Mouse (Mus musculus) midbrain, embryonic 16.5 days (tissue): ENCODE measurements at regions not wholly inside any gene's neighbourhood (a gene's known extent, or its start where the extent isn't known, plus 50 kb on each side); places are given as distances from the start of the nearest gene placed in this dataset.

ENCODE experiments used
- ATAC-seq: fragments of 200-750 bp; cut with Nextera tagmentation; 2 replicates; pipeline ENCODE4 v1.8.0; 2017; ENCODE audit warnings: moderate TSS enrichment
- H3K27ac ChIP-seq: fragments of 300-500 bp; sonication (generic); 2 replicates; pipeline ENCODE4 v1.5.1; 2014; ENCODE audit warnings: mild to moderate bottlenecking, low read length, mixed read lengths
- H3K27me3 ChIP-seq: fragments of 300-500 bp; sonication (generic); 2 replicates; pipeline ENCODE4 v1.6.1; 2014; ENCODE audit warnings: low read depth, low read length, mixed read lengths; ENCODE audit not compliant: control insufficient read depth, insufficient read depth
- H3K36me3 ChIP-seq: fragments of 300-500 bp; sonication (generic); 2 replicates; pipeline ENCODE4 v1.6.1; 2014; ENCODE audit warnings: mild to moderate bottlenecking, low read length, moderate library complexity, mixed read lengths; ENCODE audit not compliant: control insufficient read depth, insufficient read depth
- H3K4me1 ChIP-seq: fragments of 300-500 bp; sonication (generic); 2 replicates; pipeline ENCODE4 v1.6.1; 2014; ENCODE audit warnings: mild to moderate bottlenecking, low read length, mixed read lengths; ENCODE audit not compliant: control insufficient read depth, insufficient read depth
- H3K4me2 ChIP-seq: fragments of 300-500 bp; sonication (generic); 2 replicates; pipeline ENCODE4 v1.6.1; 2014; ENCODE audit warnings: mild to moderate bottlenecking, low read length, mixed read lengths
- H3K4me3 ChIP-seq: fragments of 300-500 bp; sonication (generic); 2 replicates; pipeline ENCODE4 v1.5.1; 2014; ENCODE audit warnings: low read depth, mild to moderate bottlenecking, low read length, moderate library complexity, mixed read lengths
- H3K9ac ChIP-seq: fragments of 300-500 bp; sonication (generic); 2 replicates; pipeline ENCODE4 v1.6.1; 2014; ENCODE audit warnings: low read depth, low read length, mixed read lengths
- H3K9me3 ChIP-seq: fragments of 300-500 bp; sonication (generic); replicated peaks from 2 replicates; pipeline ENCODE4 v1.6.1; 2014; ENCODE audit warnings: mild to moderate bottlenecking, low read length, mixed read lengths; ENCODE audit not compliant: control insufficient read depth, poor library complexity, severe bottlenecking
- WGBS: fragments of 180-500 bp; shearing (Covaris S2); extraction: QIAGEN DNeasy Blood & Tissue Kit; methylation state at CpG from one replicate; pipeline ENCODE4 v1.1.7; 2014; 5-methylcytosine and 5-hydroxymethylcytosine counted together

DNA sequence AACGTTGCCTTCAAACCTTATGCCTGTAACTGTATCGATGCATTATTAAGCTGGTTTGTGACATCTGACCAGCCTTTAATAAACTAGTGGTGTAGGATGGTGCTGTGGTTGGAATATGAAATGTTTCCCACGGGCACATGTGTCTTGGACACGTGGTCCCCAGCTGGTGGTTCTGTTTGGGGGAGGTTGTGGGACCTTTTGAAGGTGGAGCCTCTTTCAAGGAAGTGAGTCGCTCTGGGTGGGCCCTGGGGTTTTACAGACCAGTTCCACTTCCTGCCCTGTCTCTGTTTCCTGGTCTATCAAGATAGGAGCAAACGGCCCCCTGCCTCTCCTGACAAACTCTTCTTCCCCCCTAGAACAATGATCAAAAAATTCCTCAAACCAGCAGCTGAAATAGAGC lies 232.1 kb downstream of the Gadd45g start:
- no peak overlapping the region for H3K4me3 ChIP-seq
- no peaks in the 10 kb centered on the region for H3K27me3 ChIP-seq
- no peaks in the 10 kb centered on the region for H3K9me3 ChIP-seq
- 82% methylated on average over 6 of the region's 6 CpGs for WGBS
- H3K4me1 ChIP-seq: no peaks in the 10 kb centered on the region
- H3K27ac ChIP-seq: no peak overlapping the region
- no peak overlapping the region for H3K9ac ChIP-seq
- no peak overlapping the region for H3K4me2 ChIP-seq
- ATAC-seq: no peak
- H3K36me3 ChIP-seq: no peaks in the 10 kb centered on the region

DNA sequence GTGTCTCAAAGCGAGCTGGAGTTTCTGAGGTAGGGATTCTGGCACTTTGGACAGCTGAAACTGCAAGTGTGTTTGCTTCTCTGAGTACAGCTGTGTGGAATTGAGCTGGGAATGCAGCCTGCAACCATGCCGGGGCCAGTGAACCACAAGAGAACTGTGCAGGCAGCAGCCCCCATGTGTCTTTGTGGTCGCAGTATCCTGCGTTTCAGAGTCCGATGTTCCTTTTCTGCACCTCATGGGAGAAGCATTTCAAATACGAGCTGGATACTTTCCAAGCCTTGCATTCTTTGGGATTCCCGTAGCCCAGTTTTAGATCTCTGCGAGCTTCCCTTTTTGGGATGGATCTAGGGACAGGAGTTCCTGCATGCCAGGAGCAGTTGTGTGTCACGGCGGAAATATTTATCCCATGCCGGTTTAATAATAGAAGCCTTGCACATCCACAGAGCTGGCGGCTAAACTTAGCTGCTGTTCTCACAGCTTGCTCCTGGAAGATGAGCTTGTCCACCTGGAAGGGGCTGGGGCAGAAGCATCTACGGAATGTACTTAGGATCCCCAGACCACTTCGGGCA lies 233.3 kb downstream of the Gadd45g start:
- Histone ChIP-seq H3K9ac (no peak overlapping the region), H3K36me3 (no peaks in the 10 kb centered on the region), H3K27ac (no peak overlapping the region), H3K27me3 (no peaks in the 10 kb centered on the region), H3K4me1 (no peaks in the 10 kb centered on the region), H3K4me2 (no peak overlapping the region), H3K9me3 (no peaks in the 10 kb centered on the region), H3K4me3 (no peak overlapping the region)
- 65% methylated on average over 14 of the region's 14 CpGs for WGBS
- ATAC-seq: no peak

DNA sequence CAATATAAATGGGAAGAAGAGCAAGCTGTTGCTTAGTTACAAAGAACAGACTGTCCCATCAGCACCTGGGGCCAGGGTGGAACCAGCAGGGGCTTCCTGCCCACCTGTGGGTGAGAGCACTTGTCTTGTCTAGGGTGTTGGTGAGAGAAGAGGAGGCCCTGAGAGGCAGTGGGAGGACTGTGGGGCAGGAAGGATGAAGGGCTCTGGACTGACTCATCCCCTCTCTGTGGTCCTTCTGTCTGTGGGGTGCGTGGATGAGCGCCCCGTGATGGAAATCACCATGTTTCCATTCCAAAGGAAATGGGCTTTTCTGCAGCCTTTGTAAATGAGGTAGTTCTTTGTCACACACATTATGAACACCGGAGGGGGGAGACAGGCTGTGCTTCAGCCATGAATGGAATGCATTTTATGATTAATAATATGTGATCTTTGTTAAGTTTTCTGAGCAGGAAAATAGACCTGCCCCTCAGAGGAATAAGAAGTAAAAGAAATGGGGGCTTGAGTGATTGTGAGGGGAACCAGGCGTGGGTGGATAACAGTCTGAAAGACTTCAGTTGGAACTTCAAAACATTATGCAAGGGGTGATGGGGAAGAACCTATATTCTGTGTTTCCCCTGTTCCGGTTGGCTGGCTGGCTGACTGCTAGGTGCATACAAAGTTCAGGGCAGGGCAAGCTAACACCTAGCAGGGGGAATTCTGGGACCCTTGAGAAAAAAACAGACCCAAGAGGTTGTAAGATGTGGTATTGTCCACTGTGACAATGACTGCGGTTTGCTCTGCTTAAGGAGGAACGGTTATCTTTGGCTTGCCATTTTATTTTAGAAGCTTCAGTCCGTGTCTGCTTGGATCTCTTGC lies 237.3 kb downstream of the Gadd45g start:
- ATAC-seq: no peak
- no peak overlapping the region for H3K4me2 ChIP-seq
- WGBS: 69% methylated on average over 9 of the region's 9 CpGs
- H3K9me3 ChIP-seq: no peaks in the 10 kb centered on the region
- H3K4me1 ChIP-seq: no peaks in the 10 kb centered on the region
- no peaks in the 10 kb centered on the region for H3K27me3 ChIP-seq
- H3K9ac ChIP-seq: no peak overlapping the region
- H3K27ac ChIP-seq: no peak overlapping the region
- H3K36me3 ChIP-seq: no peaks in the 10 kb centered on the region
- no peak overlapping the region for H3K4me3 ChIP-seq

DNA sequence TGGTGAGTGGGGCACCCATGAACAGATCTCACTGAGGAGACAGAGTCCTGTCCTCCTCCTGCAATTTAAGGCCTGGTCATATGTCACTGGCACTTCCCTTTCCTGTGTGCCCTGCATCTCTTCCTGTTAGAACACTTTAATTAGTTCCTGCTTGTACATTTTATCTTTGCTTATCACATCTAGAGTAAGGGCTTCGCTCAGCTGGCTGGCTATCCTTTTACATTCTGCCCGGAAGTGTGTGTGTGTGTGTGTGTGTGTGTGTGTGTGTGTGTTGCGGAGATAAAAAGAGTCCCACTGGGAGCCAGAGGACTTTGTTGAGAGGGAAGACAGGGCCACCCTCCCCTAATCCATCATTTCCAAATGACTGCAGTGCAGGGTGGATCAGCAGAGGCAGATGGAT lies 238.6 kb downstream of the Gadd45g start:
- Histone ChIP-seq H3K36me3 (no peaks in the 10 kb centered on the region), H3K4me3 (no peak overlapping the region), H3K27ac (no peak overlapping the region), H3K4me2 (no peak overlapping the region), H3K9ac (no peak overlapping the region), H3K4me1 (no peaks in the 10 kb centered on the region), H3K9me3 (no peaks in the 10 kb centered on the region), H3K27me3 (no peaks in the 10 kb centered on the region)
- no peak for ATAC-seq
- WGBS: 38% methylated on average over 3 of the region's 3 CpGs

DNA sequence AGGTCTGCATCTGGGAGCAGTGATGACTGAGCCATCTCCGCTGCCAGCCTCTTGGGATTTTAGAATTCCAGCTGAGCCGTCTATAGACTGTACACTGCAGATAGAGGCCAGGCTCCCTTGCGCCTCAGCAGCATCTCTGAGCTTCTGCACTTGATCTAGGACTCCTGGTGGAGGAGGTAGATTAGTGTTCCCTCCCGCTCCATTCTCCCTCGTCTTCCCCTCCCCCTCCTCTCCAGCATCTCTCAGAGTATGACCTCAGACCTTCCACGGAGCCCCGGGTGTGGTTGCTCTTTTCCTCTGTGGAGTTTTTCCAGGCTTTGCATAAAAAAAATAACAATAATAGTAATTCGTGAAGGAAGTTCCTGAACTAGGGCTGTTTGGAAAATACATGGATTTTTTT lies 241.8 kb downstream of the Gadd45g start:
- no peaks in the 10 kb centered on the region; the same call in 1 of the 2 replicates for H3K4me1 ChIP-seq
- WGBS: 40% methylated on average over 8 of the region's 8 CpGs

DNA sequence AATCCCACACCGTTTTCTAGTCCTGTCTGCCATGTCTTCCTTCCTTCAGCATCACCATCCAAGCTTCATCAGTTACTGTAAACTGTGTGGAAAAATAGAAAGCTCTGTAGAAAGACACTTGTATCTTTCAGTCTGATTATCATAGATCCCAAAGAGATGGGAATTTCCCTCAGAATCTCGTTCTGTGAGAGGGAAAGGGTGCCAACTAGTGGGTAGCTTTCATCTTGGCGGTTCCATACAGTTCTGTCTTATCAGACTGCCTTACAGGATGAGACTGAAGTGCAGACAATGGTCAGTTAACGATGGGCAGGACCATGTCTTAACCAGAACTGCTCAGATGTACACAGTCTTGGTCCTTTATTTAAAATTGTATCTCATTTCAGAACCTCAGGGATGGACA lies 243.9 kb downstream of the Gadd45g start:
- H3K4me2 ChIP-seq: no peak overlapping the region
- no peaks in the 10 kb centered on the region for H3K9me3 ChIP-seq
- no peak overlapping the region for H3K9ac ChIP-seq
- no peak overlapping the region for H3K4me3 ChIP-seq
- H3K36me3 ChIP-seq: no peaks in the 10 kb centered on the region
- no peak overlapping the region for H3K27ac ChIP-seq
- H3K27me3 ChIP-seq: no peaks in the 10 kb centered on the region
- H3K4me1 ChIP-seq: no peaks in the 10 kb centered on the region; the same call in 1 of the 2 replicates
- 79% methylated on average over 4 of the region's 4 CpGs for WGBS
- ATAC-seq: no peak

More for the DNA sequence above, 241.8 kb downstream of the Gadd45g start:
- H3K9ac ChIP-seq: no peak overlapping the region
- H3K9me3 ChIP-seq: no peaks in the 10 kb centered on the region
- H3K4me2 ChIP-seq: no peak overlapping the region
- no peak for ATAC-seq
- H3K27me3 ChIP-seq: no peaks in the 10 kb centered on the region
- no peak overlapping the region for H3K4me3 ChIP-seq
- no peaks in the 10 kb centered on the region for H3K36me3 ChIP-seq
- no peak overlapping the region for H3K27ac ChIP-seq

DNA sequence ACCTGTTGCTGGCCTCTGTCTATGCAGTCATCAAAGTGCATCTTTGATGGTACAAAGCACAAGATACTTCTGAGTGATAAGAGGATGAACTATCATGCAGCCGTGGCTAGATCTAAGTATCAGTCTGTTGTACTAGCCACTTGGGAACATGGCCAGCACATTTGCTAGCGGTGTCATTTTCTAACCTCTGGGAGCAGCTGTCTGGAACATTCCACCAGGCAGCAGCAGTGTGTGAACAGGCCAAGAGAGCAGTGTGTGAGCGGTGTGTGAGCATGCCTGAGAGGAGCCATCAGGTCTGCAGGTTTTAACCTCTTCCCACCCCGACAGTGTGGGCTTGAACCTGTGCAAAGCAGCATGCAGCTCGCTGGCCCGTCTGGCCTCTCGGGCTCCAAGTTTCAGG lies 248.3 kb downstream of the Gadd45g start:
- Histone ChIP-seq H3K4me2 (no peak overlapping the region), H3K4me1 (no peaks in the 10 kb centered on the region; the same call in 1 of the 2 replicates), H3K4me3 (no peak overlapping the region), H3K9me3 (no peaks in the 10 kb centered on the region), H3K9ac (no peak overlapping the region), H3K27me3 (no peaks in the 10 kb centered on the region), H3K27ac (no peak overlapping the region), H3K36me3 (no peaks in the 10 kb centered on the region)
- 89% methylated on average over 7 of the region's 7 CpGs for WGBS
- ATAC-seq: no peak

DNA sequence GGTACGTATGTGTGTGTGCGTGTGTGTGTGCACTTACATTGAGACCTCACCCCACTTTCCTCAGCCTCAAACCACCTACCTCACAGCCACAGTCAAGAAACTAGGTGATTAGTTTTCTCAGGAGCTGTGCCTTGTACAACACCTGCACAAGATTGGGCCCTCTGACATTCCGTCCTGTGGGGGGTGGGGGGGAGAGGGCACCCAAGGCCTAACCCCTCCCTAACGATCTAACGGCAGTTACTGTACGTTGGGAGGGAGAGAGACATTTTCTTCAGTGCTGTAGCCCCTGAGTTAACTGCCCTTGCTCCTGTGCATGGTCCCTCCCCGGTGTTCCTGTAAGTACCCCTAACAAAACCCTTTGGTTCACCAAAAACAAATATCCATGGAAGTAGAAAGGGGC lies 250.0 kb downstream of the Gadd45g start:
- no peaks in the 10 kb centered on the region for H3K27me3 ChIP-seq
- H3K27ac ChIP-seq: no peak overlapping the region
- H3K4me1 ChIP-seq: no peaks in the 10 kb centered on the region; the same call in 1 of the 2 replicates
- WGBS: 84% methylated on average over 7 of the region's 7 CpGs
- H3K9me3 ChIP-seq: no peaks in the 10 kb centered on the region
- no peak overlapping the region for H3K4me2 ChIP-seq
- ATAC-seq: no peak
- no peak overlapping the region for H3K4me3 ChIP-seq
- no peaks in the 10 kb centered on the region for H3K36me3 ChIP-seq
- no peak overlapping the region for H3K9ac ChIP-seq

DNA sequence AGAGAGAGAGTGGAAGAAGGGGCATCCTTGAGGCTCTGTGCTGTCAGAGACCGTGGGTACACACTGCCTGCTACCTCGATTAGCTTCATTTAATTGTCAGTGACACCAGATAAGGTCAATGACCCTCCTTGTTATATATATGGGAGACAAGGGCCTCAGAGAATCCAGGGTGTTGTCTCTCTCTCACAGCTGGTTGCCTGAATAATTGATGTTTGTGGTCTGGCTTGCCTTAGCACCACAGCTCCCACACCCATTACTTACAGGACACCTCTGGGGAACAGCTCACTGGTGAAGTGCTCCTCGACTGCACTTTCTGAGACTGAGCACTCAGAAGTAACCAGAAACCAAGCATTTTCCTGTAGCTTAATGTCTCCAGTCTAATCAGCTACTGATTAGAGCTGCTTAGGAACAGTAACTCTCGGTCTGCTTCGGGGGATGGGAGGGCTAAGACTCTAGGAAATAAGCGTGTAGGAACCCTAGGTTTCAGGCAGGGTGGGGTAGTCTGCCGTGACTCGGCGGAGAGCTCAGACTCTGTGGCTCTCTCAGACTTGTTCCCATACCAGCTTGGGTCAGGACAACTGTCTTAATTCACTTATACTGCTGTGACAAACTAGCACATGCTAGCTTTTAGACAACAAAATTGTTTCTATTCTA lies 259.6 kb downstream of the Gadd45g start:
- H3K27me3 ChIP-seq: no peaks in the 10 kb centered on the region
- peaks cover 11% of the 10 kb centered on the region for H3K4me1 ChIP-seq
- H3K4me3 ChIP-seq: no peak overlapping the region
- WGBS: 51% methylated on average over 9 of the region's 9 CpGs
- H3K4me2 ChIP-seq: no peak overlapping the region
- ATAC-seq: no peak
- no peaks in the 10 kb centered on the region for H3K9me3 ChIP-seq
- no peaks in the 10 kb centered on the region for H3K36me3 ChIP-seq
- H3K9ac ChIP-seq: no peak overlapping the region
- H3K27ac ChIP-seq: no peak overlapping the region
